In genomic region chr2:129864958-129865357, GRCm38 (mm10) we compare ENCODE assay signal across 16 mouse cellular contexts.
DNase-seq lines count a peak whose midpoint lies in the region; ATAC-seq and TF ChIP-seq lines count a peak whose summit lies in the region.
"Had no signal": no experiment of that assay in that cellular context is flagged by ENCODE, and none has a peak within 500 bp of the region (broad histone marks: within the 10 kb centered on the region; RNA-seq: fewer than 3 reads in every experiment).

No protein-coding gene starts in this region.

- H3K27me3 ChIP-seq in kidney, adult 2 months (replicated peaks; ENCODE audit: control insufficient read depth, insufficient read depth, low read length): no peaks in the 10 kb centered on the region; the same call in 1 of the 2 replicates
- H3K27me3 ChIP-seq: embryonic facial prominence, embryonic 15.5 days; forebrain, embryonic 15.5 days; intestine, embryonic 15.5 days had no signal

- WGBS in kidney, adult 2 months: 55% methylated on average over 3 of the region's 3 CpGs

- no peak for TF ChIP-seq CTCF in kidney, adult 2 months (conservative IDR thresholded peaks at IDR 0.05; ENCODE audit: insufficient read depth, insufficient read length, low read depth, low read length)

- no peaks in the 10 kb centered on the region for H3K4me1 ChIP-seq in kidney, adult 2 months (ENCODE audit: control insufficient read depth, insufficient read depth, low read length)
- H3K4me1 ChIP-seq: embryonic facial prominence, embryonic 15.5 days; forebrain, embryonic 15.5 days; intestine, embryonic 15.5 days; limb, embryonic 10.5 days had no signal

- no peaks in the 10 kb centered on the region for H3K36me3 ChIP-seq in kidney, adult 2 months (ENCODE audit: control insufficient read depth, insufficient read depth, low read length)
- H3K36me3 ChIP-seq: embryonic facial prominence, embryonic 15.5 days; forebrain, embryonic 15.5 days; intestine, embryonic 15.5 days; limb, embryonic 10.5 days had no signal

- TF ChIP-seq POLR2A in kidney, adult 2 months (IDR thresholded peaks at IDR 0.05; ENCODE audit: low read depth, low read length): no peak

- DNase-seq in kidney, adult 2 months: peak; percentile 45
- DNase-seq in kidney, postnatal 14 days: no peak
- DNase-seq in right cerebral cortex, postnatal 14 days: peak; percentile 28
- no peak for DNase-seq in right cerebral cortex, postnatal 25 days
- DNase-seq in cerebellum, postnatal 10 days: peak; percentile 62 to 72
- DNase-seq in ovary, adult 18-20 months (ENCODE audit: low spot score): no peak
- DNase-seq: adrenal gland, adult 2 months; heart, postnatal 14 days; spleen, adult 18-20 months had no signal

- H3K27ac ChIP-seq in kidney, adult 2 months (ENCODE audit: insufficient read depth, low read depth, low read length): no peak overlapping the region
- H3K27ac ChIP-seq: embryonic facial prominence, embryonic 15.5 days; forebrain, embryonic 15.5 days; intestine, embryonic 15.5 days; limb, embryonic 10.5 days; macrophage had no signal

- ATAC-seq in erythroid progenitor cell, adult 5-6 weeks (replicated peaks; ENCODE audit: low FRiP score, poor library complexity, severe bottlenecking): no peak
- ATAC-seq: forebrain, embryonic 15.5 days; intestine, embryonic 15.5 days; midbrain, embryonic 16.5 days had no signal

- no peak overlapping the region for H3K4me3 ChIP-seq in kidney, adult 2 months (ENCODE audit: insufficient read depth, low read depth, low read length)
- H3K4me3 ChIP-seq: embryonic facial prominence, embryonic 15.5 days; forebrain, embryonic 15.5 days; intestine, embryonic 15.5 days; limb, embryonic 10.5 days had no signal

Comparison
In these comparisons a context has a peak if more than half of its experiments do, and no peak if none do; other contexts are left out.
1. DNase-seq: peak in kidney, adult 2 months (single experiment), right cerebral cortex, postnatal 14 days (single experiment) and cerebellum, postnatal 10 days (2 of 2); none in kidney, postnatal 14 days (single experiment), right cerebral cortex, postnatal 25 days (single experiment) and ovary, adult 18-20 months (single experiment).